8 mouse cellular contexts compared by ENCODE assay signal in the genomic region with DNA sequence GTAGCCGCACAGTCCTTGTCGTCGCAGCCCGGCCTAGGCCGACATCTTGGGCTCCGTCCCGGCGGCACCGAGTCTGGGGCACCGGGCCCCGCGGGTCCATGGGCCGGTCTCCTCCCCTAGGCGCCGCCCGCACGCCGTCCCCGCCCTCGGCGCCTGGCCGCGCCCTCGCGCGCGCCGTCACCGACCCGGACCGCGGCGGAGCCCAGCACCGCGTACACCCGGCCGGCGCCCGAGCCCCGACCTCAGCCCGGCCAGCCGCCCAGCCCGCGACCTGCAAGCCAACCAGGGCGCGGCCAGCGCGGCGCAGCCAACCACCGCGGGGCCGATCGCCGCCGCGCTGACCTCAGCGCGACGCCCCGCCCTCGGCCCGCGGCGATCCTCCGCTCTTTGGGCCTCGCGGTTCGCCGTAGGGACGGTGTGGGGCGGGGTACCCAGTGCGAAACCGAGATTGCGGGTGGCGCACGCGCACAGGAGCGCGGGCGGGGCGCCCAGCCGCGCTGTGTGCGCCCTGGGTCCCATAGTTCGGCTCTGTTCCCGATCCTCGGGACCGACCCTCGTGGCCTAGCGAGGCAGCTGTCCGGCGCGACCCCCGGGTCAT. TPM values are rescaled to one million over a fixed set of nuclear protein-coding genes. Genes with fewer than 3 reads are reported as not detected.
DNase-seq lines count a peak whose midpoint lies in the region; ATAC-seq and TF ChIP-seq lines count a peak whose summit lies in the region.

A gene (minus strand): TSS at position 343 of the 598 bp plus-strand sequence.

- peaks cover 43% of the 10 kb centered on the region for H3K79me2 ChIP-seq in myocyte (ENCODE audit: control insufficient read depth, insufficient read depth)

- no peaks in the 10 kb centered on the region for H3K9me3 ChIP-seq in heart, embryonic 13.5 days
- H3K9me3 ChIP-seq in liver, embryonic 11.5 days (ENCODE audit: control insufficient read depth, low read length), result no peaks in the 10 kb centered on the region
- H3K9me3 ChIP-seq in stomach, embryonic 14.5 days (ENCODE audit: control insufficient read depth, low read depth, low read length), result no peaks in the 10 kb centered on the region

- H3K27ac ChIP-seq in bone marrow macrophage, adult 2 months (ENCODE audit: insufficient read depth, low read depth, low read length), result peak within 1 kb of the TSS; percentile 87
- H3K27ac ChIP-seq in heart, embryonic 13.5 days (replicated peaks), result peak within 1 kb of the TSS; percentile 94
- peak within 1 kb of the TSS; percentile 87 for H3K27ac ChIP-seq in liver, embryonic 11.5 days (ENCODE audit: low read depth, low read length)
- peak within 1 kb of the TSS; percentile 96 for H3K27ac ChIP-seq in stomach, embryonic 14.5 days (ENCODE audit: low read length)

- peak; percentile 82 for DNase-seq in 3T3-L1 (ENCODE audit: low read depth, low spot score)
- DNase-seq in fibroblast of lung, adult 2 months (ENCODE audit: low read depth), result peak; percentile 83
- peak; percentile 97 for DNase-seq in kidney, postnatal 10 days
- DNase-seq in liver, embryonic 11.5 days (ENCODE audit: low spot score), result peak; percentile 87

- peaks cover 12% of the 10 kb centered on the region for H3K4me1 ChIP-seq in bone marrow macrophage, adult 2 months (ENCODE audit: control insufficient read depth, insufficient read depth, low read length)
- peaks cover 35% of the 10 kb centered on the region for H3K4me1 ChIP-seq in heart, embryonic 13.5 days
- H3K4me1 ChIP-seq in liver, embryonic 11.5 days (replicated peaks; ENCODE audit: control insufficient read depth, insufficient read depth, low read length), result peaks cover 12% of the 10 kb centered on the region
- peaks cover 20% of the 10 kb centered on the region for H3K4me1 ChIP-seq in stomach, embryonic 14.5 days (ENCODE audit: control insufficient read depth, insufficient read depth, low read length)

- WGBS in heart, embryonic 13.5 days, result 2% methylated on average over 85 of the region's 94 CpGs
- WGBS in liver, embryonic 11.5 days, result under 1% methylated on average over 91 of the region's 94 CpGs
- under 1% methylated on average over 91 of the region's 94 CpGs for WGBS in stomach, embryonic 14.5 days

- peak; percentile 87 for ATAC-seq in heart, embryonic 13.5 days (ENCODE audit: extremely low read depth, insufficient number of reproducible peaks, low FRiP score, low TSS enrichment)
- ATAC-seq in liver, embryonic 11.5 days (replicated peaks; ENCODE audit: low FRiP score), result peak; percentile 89
- peak; percentile 91 for ATAC-seq in stomach, embryonic 14.5 days (ENCODE audit: insufficient number of reproducible peaks, insufficient read depth, low FRiP score, low read depth)

- H3ac ChIP-seq in myocyte (ENCODE audit: control insufficient read depth, insufficient read length), result peak within 1 kb of the TSS; percentile 84

- peak; percentile 85 for TF ChIP-seq POLR2A in bone marrow macrophage, adult 2 months (IDR thresholded peaks at IDR 0.05; ENCODE audit: borderline replicate concordance, low read depth, low read length)
- peak; percentile 83 for TF ChIP-seq POLR2A in myocyte (IDR thresholded peaks at IDR 0.05; ENCODE audit: insufficient read length, low read depth)

- H3K4me2 ChIP-seq in heart, embryonic 13.5 days, result peak within 1 kb of the TSS; percentile 91
- H3K4me2 ChIP-seq in liver, embryonic 11.5 days, result peak within 1 kb of the TSS; percentile 88
- peak within 1 kb of the TSS; percentile 86 for H3K4me2 ChIP-seq in myocyte (ENCODE audit: low read depth)
- H3K4me2 ChIP-seq in stomach, embryonic 14.5 days (replicated peaks; ENCODE audit: low read depth, low read length), result peak within 1 kb of the TSS; percentile 86

- H3K4me3 ChIP-seq in bone marrow macrophage, adult 2 months (ENCODE audit: insufficient read depth, low read length), result peak within 1 kb of the TSS; percentile 94
- peak within 1 kb of the TSS; percentile 82 for H3K4me3 ChIP-seq in heart, embryonic 13.5 days
- H3K4me3 ChIP-seq in liver, embryonic 11.5 days (ENCODE audit: low read depth, low read length), result peak within 1 kb of the TSS; percentile 88
- peak within 1 kb of the TSS; percentile 79 for H3K4me3 ChIP-seq in myocyte
- H3K4me3 ChIP-seq in stomach, embryonic 14.5 days (ENCODE audit: low read depth, low read length), result peak within 1 kb of the TSS; percentile 98

- H3K27me3 ChIP-seq in heart, embryonic 13.5 days (replicated peaks), result no peaks in the 10 kb centered on the region
- H3K27me3 ChIP-seq in liver, embryonic 11.5 days (replicated peaks; ENCODE audit: control insufficient read depth, insufficient read depth, low read length), result peaks cover 24% of the 10 kb centered on the region
- H3K27me3 ChIP-seq in myocyte (ENCODE audit: control insufficient read depth, insufficient read depth, insufficient read length), result no peaks in the 10 kb centered on the region
- no peaks in the 10 kb centered on the region for H3K27me3 ChIP-seq in stomach, embryonic 14.5 days (ENCODE audit: control insufficient read depth, insufficient read depth, low read length)

- no peaks in the 10 kb centered on the region for H3K36me3 ChIP-seq in heart, embryonic 13.5 days
- no peaks in the 10 kb centered on the region for H3K36me3 ChIP-seq in liver, embryonic 11.5 days (ENCODE audit: control insufficient read depth, insufficient read depth, low read length)
- H3K36me3 ChIP-seq in myocyte (ENCODE audit: control insufficient read depth, insufficient read depth), result no peaks in the 10 kb centered on the region
- H3K36me3 ChIP-seq in stomach, embryonic 14.5 days (ENCODE audit: control insufficient read depth, insufficient read depth, low read length), result no peaks in the 10 kb centered on the region

- peak within 1 kb of the TSS; percentile 94 for H3K9ac ChIP-seq in heart, embryonic 13.5 days
- peak within 1 kb of the TSS; percentile 81 for H3K9ac ChIP-seq in liver, embryonic 11.5 days (ENCODE audit: low read depth, low read length)
- H3K9ac ChIP-seq in stomach, embryonic 14.5 days (replicated peaks; ENCODE audit: low read depth, low read length), result peak within 1 kb of the TSS; percentile 93

- no peak for TF ChIP-seq CTCF in bone marrow macrophage, adult 2 months (IDR thresholded peaks at IDR 0.05; ENCODE audit: low read depth, low read length)

TF ChIP-seq in myocyte, 11 proteins besides CTCF, POLR2A, EP300 and RAD21:
- TF ChIP-seq POLR2AphosphoS2 (IDR thresholded peaks at IDR 0.05; ENCODE audit: insufficient read length, low read depth), result peak; percentile 86
- TF ChIP-seq SRF (IDR thresholded peaks at IDR 0.05; ENCODE audit: control insufficient read depth, insufficient read length, low read depth), result peak; percentile 8
- no peak for TF ChIP-seq E2F4 (IDR thresholded peaks at IDR 0.05; ENCODE audit: insufficient read depth)

RNA-seq across cellular contexts. Expression of the gene that starts here (rescaled TPM):
- polyA plus RNA-seq in bone marrow macrophage, adult 2 months (2012; ENCODE audit: insufficient read depth, insufficient read length, missing spikeins), result 32.5 and 41.6 TPM in 2 replicates
- polyA plus RNA-seq in heart, embryonic 13.5 days (2015; fragmentation: Nextera tagmentation; extraction: Ambion mirVana), result 22.8 and 26.2 TPM in 2 replicates
- polyA plus RNA-seq in liver, embryonic 11.5 days (2014; fragmentation: Nextera tagmentation; extraction: Ambion mirVana), result 22.4 and 25.6 TPM in 2 replicates
- 43.2 TPM for polyA plus RNA-seq in myocyte (2012; fragmentation: generic; extraction: Trizol)
- polyA plus RNA-seq in stomach, embryonic 14.5 days (2014; fragmentation: Nextera tagmentation; extraction: Ambion mirVana), result 44.1 and 44.9 TPM in 2 replicates

Comparison
In these comparisons a context has a peak if more than half of its experiments do, and no peak if none do; other contexts are left out.
1. Peak in every context shown above with its lines: DNase-seq, ATAC-seq, H3K4me3 ChIP-seq and H3K27ac ChIP-seq.